Mouse (Mus musculus): ENCODE measurements around the gene Ppid. TPM values are rescaled to one million over a fixed set of nuclear protein-coding genes. Genes with fewer than 3 reads are reported as not detected.

The Ppid gene
- total RNA-seq, 2 experiments from 2014 or later: 39.2 to 41.7 TPM

GRCm38 (mm10) chr3:79629416-79629730 is 38.2 kb downstream of the Ppid start, which contains the start of gene Etfdh:
Gene Etfdh (minus strand): TSS chr3:79629500.
- peak; percentile 61 for DNase-seq (ENCODE audit: low spot score)
- intact Hi-C loops (cut with DNase I): no loop called here

DNA sequence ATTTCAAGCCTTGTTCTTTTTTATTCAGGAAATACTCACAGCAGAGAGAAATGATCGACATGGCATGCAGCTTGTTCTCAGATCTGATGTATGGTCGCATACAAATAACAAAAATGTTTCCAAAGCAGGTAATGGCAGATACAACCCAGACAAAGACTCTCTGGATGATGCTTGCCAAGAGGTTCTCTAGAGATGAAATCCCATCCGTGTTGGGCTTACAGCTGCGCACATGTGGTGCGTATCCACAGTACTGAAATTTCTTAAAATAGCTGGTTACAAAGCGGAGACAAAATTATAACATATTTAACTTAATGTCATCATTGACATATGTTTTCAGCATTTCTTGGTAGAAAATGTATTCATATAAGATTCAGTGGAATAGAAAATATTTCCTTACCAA is 61.0 kb downstream of the Ppid start:
- intact Hi-C loops (cut with DNase I): no loop called here
- DNase-seq (ENCODE audit: low spot score): no peak

Other genes with a start within 250 kb of the Ppid start
- gene Fnip2, start 23.5 kb upstream of the Ppid start, total RNA-seq (2021): 10 to 100 TPM; 13.7 to 15.6 TPM
- 1 to 10 TPM; 1.7 TPM for gene 4930579G24Rik, start 37.7 kb downstream of the Ppid start, total RNA-seq (2021)
- gene Etfdh, start 38.2 kb downstream of the Ppid start, total RNA-seq (2021): 100 to 1,000 TPM; 492 to 526 TPM
- 1 to 10 TPM; 1.7 to 1.8 TPM for gene Rxfp1, start 146.5 kb downstream of the Ppid start, total RNA-seq (2021)

Data from heart, postnatal 25 days (tissue).